Mouse (Mus musculus) neural tube, embryonic 14.5 days (tissue): Measurements from ENCODE around the gene Tmem231. TPM values are rescaled to one million over a fixed set of nuclear protein-coding genes. Genes with fewer than 3 reads are reported as not detected.
A peak's percentile ranks its signal among the peaks of the same experiment; 100 is the strongest.

Experiments
- ATAC-seq: fragments of 200-750 bp; cut with Nextera tagmentation; 2 replicates; pipeline ENCODE4 v1.8.0; 2017; ENCODE audit warnings: low read depth, mild to moderate bottlenecking, moderate TSS enrichment, moderate library complexity
- H3K27ac ChIP-seq: fragments of 300-500 bp; sonication (generic); 2 replicates; pipeline ENCODE4 v1.5.1; 2014; ENCODE audit warnings: low read depth, mild to moderate bottlenecking, control low read depth, low read length, moderate library complexity, mixed read lengths
- H3K27me3 ChIP-seq: fragments of 300-500 bp; sonication (generic); 2 replicates; pipeline ENCODE4 v1.6.1; 2014; ENCODE audit warnings: low read length; ENCODE audit not compliant: control insufficient read depth, insufficient read depth
- H3K36me3 ChIP-seq: fragments of 300-500 bp; sonication (generic); 2 replicates; pipeline ENCODE4 v1.6.1; 2014; ENCODE audit warnings: low read length, mixed read lengths; ENCODE audit not compliant: control insufficient read depth, insufficient read depth
- H3K4me1 ChIP-seq: fragments of 300-500 bp; sonication (generic); 2 replicates; pipeline ENCODE4 v1.6.1; 2014; ENCODE audit warnings: low read length; ENCODE audit not compliant: control insufficient read depth, insufficient read depth
- H3K4me2 ChIP-seq: fragments of 300-500 bp; sonication (generic); 2 replicates; pipeline ENCODE4 v1.6.1; 2014; ENCODE audit warnings: mild to moderate bottlenecking, low read depth, low read length, control low read depth
- H3K4me3 ChIP-seq: fragments of 300-500 bp; sonication (generic); 2 replicates; pipeline ENCODE4 v1.5.1; 2014; ENCODE audit warnings: low read depth, low read length, control low read depth, mixed read lengths
- H3K9ac ChIP-seq: fragments of 300-500 bp; sonication (generic); replicated peaks from 2 replicates; pipeline ENCODE4 v1.6.1; 2014; ENCODE audit warnings: low read depth, mild to moderate bottlenecking, control low read depth, low read length, mixed read lengths
- H3K9me3 ChIP-seq: fragments of 300-500 bp; sonication (generic); 2 replicates; pipeline ENCODE4 v1.6.1; 2016; ENCODE audit warnings: low read length; ENCODE audit not compliant: control insufficient read depth
- WGBS: fragments of 180-500 bp; shearing (Covaris S2); extraction: QIAGEN DNeasy Blood & Tissue Kit; methylation state at CpG from one replicate; pipeline ENCODE4 v1.1.7; 2014; 5-methylcytosine and 5-hydroxymethylcytosine counted together
- polyA plus RNA-seq: library from polyadenylated mRNA; unstranded; fragments of >200 nt; fragmentation: Nextera tagmentation; extraction: Ambion mirVana; gene quantifications from 2 replicates; pipeline ENCODE4 v1.2.1, GENCODE M21; 2014

Tmem231 gene
- polyA plus RNA-seq, 1 experiment from 2014 or later = 14.8 TPM

GRCm38 (mm10) chr8:111881591-111881990, 52.1 kb downstream of the Tmem231 start:
- Histone ChIP-seq H3K4me3 (no peak overlapping the region), H3K27me3 (no peaks in the 10 kb centered on the region; the same call in 1 of the 2 replicates), H3K4me2 (no peak overlapping the region), H3K4me1 (no peaks in the 10 kb centered on the region), H3K9ac (no peak overlapping the region), H3K36me3 (no peaks in the 10 kb centered on the region), H3K9me3 (no peaks in the 10 kb centered on the region), H3K27ac (no peak overlapping the region)
- whole genome bisulfite sequencing = 4% methylated on average over 2 of the region's 2 CpGs
- ATAC-seq = no peak

DNA sequence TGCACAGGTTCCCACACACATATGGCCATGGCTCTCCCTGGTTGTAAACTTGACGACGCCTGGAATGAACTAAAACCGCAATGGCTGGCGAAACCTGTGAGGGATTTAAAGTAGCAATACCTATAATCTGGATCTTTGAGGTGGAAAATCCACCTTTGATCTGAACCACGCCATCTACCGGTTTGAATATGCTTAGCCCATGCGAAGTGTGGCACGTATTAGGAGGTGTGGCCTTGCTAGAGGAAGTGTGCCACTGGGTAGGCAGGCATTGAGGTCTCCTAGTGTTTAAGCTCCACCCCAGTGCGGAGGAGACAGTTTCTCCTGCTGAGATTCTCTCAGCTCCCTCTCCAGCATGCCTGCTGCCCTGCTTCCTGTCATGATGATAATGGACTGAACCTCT, 56.0 kb downstream of the Tmem231 start:
- H3K9ac ChIP-seq = no peak overlapping the region
- H3K4me1 ChIP-seq = peaks cover 5% of the 10 kb centered on the region; the same call in 1 of the 2 replicates
- H3K27ac ChIP-seq = no peak overlapping the region
- no peaks in the 10 kb centered on the region for H3K27me3 ChIP-seq
- H3K4me3 ChIP-seq = no peak overlapping the region
- 68% methylated on average over 9 of the region's 9 CpGs for WGBS
- no peaks in the 10 kb centered on the region for H3K36me3 ChIP-seq
- no peaks in the 10 kb centered on the region for H3K9me3 ChIP-seq
- no peak for ATAC-seq
- H3K4me2 ChIP-seq = no peak overlapping the region

GRCm38 (mm10) chr8:111876355-111876948, 57.2 kb downstream of the Tmem231 start, which contains the start of gene Tmem170:
Tmem170 (minus strand) TSS chr8:111876750.
- Histone ChIP-seq H3K4me2 (peak within 1 kb of the TSS; percentile 78), H3K4me3 (peak within 1 kb of the TSS; percentile 74), H3K27ac (peak within 1 kb of the TSS; percentile 72), H3K27me3 (no peaks in the 10 kb centered on the region), H3K9me3 (no peaks in the 10 kb centered on the region), H3K4me1 (peaks cover 5% of the 10 kb centered on the region; the same call in 1 of the 2 replicates), H3K9ac (peak within 1 kb of the TSS; percentile 68), H3K36me3 (no peaks in the 10 kb centered on the region)
- WGBS = under 1% methylated on average over 49 of the region's 53 CpGs
- peak; percentile 98 for ATAC-seq

GRCm38 (mm10) chr8:111875758-111876157, 57.9 kb downstream of the Tmem231 start:
- 24% methylated on average over 9 of the region's 9 CpGs for WGBS
- Histone ChIP-seq H3K4me1 (peaks cover 5% of the 10 kb centered on the region; the same call in 1 of the 2 replicates), H3K27ac (no peak overlapping the region)

GRCm38 (mm10) chr8:111871278-111871677, 62.4 kb downstream of the Tmem231 start:
- Histone ChIP-seq H3K27ac (no peak overlapping the region), H3K4me2 (no peak overlapping the region), H3K27me3 (no peaks in the 10 kb centered on the region), H3K9me3 (no peaks in the 10 kb centered on the region), H3K36me3 (no peaks in the 10 kb centered on the region), H3K9ac (no peak overlapping the region), H3K4me3 (no peak overlapping the region), H3K4me1 (peaks cover 5% of the 10 kb centered on the region; the same call in 1 of the 2 replicates)
- ATAC-seq = no peak
- 96% methylated on average over 3 of the region's 3 CpGs for WGBS

More at GRCm38 (mm10) chr8:111875758-111876157, 57.9 kb downstream of the Tmem231 start:
- no peak for ATAC-seq
- peak overlapping the region; percentile 78 for H3K4me2 ChIP-seq
- no peaks in the 10 kb centered on the region for H3K9me3 ChIP-seq
- H3K27me3 ChIP-seq = no peaks in the 10 kb centered on the region
- peak overlapping the region; percentile 68; the same call in 1 of the 2 replicates for H3K9ac ChIP-seq
- H3K4me3 ChIP-seq = peak overlapping the region; percentile 74
- no peaks in the 10 kb centered on the region for H3K36me3 ChIP-seq

DNA sequence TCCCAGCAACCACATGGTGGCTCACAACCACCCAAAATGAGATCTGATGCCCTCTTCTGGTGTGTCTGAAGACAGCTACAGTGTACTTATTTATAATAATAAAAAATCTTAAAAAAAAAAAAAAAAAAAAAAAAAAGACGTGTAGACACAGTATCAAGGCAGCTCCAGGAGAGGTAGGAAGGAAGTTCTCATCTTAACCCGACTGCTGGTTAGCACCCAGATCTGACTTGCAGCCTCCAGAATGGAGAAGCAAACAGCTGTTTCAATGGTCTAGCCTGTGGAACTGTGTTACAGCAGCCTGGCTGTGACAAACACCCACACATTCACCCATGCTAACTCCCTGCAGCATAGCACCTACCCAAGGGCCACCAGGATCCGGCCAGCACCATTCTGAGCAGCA, 63.3 kb downstream of the Tmem231 start:
- Histone ChIP-seq H3K9ac (no peak overlapping the region), H3K4me1 (no peaks in the 10 kb centered on the region; the same call in 1 of the 2 replicates), H3K27ac (no peak overlapping the region), H3K9me3 (no peaks in the 10 kb centered on the region), H3K4me3 (no peak overlapping the region), H3K36me3 (no peaks in the 10 kb centered on the region), H3K4me2 (no peak overlapping the region), H3K27me3 (no peaks in the 10 kb centered on the region)
- 93% methylated on average over 3 of the region's 3 CpGs for WGBS
- no peak for ATAC-seq

DNA sequence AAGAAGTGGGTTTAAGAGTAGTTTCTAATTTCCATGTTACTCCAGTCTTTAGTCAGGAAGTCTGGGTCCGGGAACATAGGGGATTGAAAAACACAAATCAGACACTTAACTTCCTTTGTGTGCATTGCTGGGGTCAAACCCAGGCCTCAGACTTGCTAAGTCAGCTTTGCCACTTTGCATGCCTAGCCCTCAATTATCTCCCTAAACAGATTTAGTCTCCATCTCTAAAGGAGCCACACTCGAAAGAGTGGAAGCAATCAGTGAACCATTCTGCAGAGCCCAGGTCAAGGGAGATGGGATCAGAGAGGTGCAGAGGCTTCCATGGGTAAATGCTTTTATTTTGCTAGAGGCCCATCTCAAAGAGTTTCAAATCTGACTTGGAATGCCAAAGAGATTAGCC, 65.0 kb downstream of the Tmem231 start:
- H3K27me3 ChIP-seq = no peaks in the 10 kb centered on the region
- H3K4me3 ChIP-seq = no peak overlapping the region
- no peak for ATAC-seq
- no peaks in the 10 kb centered on the region for H3K9me3 ChIP-seq
- no peaks in the 10 kb centered on the region for H3K4me1 ChIP-seq
- H3K9ac ChIP-seq = no peak overlapping the region
- H3K27ac ChIP-seq = no peak overlapping the region
- no peak overlapping the region for H3K4me2 ChIP-seq
- 52% methylated on average over 2 of the region's 2 CpGs for WGBS
- no peaks in the 10 kb centered on the region for H3K36me3 ChIP-seq

DNA sequence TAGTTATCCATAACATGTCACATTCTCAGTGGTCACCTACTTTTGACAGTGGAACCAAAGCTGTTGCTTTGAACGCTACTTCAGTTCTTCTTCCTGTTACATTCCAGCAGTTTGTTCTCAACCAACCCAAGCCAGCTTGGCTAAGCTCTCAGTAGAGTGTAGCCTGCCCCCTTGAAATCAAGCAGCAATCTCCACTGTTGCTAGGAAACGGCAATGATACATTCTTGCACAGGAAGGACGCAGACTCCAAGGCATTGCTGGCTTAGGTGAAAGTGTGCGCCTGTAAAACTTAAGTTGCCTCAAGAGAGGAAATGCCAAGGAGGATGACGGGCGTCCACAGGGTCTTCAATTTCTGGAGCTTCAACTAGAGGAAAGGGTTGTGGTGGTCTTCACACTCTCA, 67.8 kb downstream of the Tmem231 start:
- no peaks in the 10 kb centered on the region for H3K4me1 ChIP-seq
- no peak for ATAC-seq
- H3K4me2 ChIP-seq = no peak overlapping the region
- WGBS = 91% methylated on average over 6 of the region's 6 CpGs
- H3K36me3 ChIP-seq = no peaks in the 10 kb centered on the region
- H3K9ac ChIP-seq = no peak overlapping the region
- H3K27ac ChIP-seq = no peak overlapping the region
- no peaks in the 10 kb centered on the region for H3K9me3 ChIP-seq
- H3K4me3 ChIP-seq = no peak overlapping the region
- H3K27me3 ChIP-seq = no peaks in the 10 kb centered on the region

DNA sequence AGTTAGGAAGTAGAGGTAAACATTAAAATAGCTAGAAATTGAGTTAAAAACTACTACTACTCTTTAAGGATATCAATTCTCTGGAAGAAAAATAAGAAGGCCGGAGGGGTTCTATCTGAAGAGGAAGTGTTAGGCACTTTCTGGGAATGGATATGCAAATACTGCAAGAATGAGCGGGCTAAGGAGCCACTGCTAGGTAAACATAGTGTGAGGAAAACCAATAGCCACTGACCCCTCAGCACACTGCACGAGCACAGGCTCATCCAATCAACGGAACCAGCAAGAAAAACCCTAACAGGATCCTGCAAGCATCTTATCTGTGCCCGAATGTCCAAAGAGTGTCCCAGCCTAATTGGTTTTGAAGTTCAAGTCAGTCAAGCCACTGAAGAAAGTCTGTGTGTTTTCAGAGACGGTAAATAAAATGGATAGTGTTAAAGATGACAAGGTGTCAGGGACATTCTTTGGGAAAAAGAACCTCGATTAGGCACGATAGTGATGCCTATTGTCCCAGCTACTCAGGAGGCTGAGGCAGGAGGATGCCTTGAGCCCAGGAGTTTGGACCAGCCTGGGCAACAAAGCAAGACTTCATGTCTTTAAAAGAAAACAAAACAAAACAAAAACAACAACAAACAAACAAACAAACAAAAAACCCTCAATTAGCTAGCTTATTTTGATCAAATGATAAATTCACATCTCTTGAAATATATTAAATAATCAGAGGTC, 68.4 kb downstream of the Tmem231 start:
- no peak overlapping the region for H3K9ac ChIP-seq
- no peaks in the 10 kb centered on the region for H3K36me3 ChIP-seq
- H3K27ac ChIP-seq = no peak overlapping the region
- 95% methylated on average over 8 of the region's 8 CpGs for WGBS
- ATAC-seq = no peak
- no peak overlapping the region for H3K4me2 ChIP-seq
- H3K9me3 ChIP-seq = no peaks in the 10 kb centered on the region
- no peaks in the 10 kb centered on the region for H3K27me3 ChIP-seq
- H3K4me1 ChIP-seq = no peaks in the 10 kb centered on the region
- H3K4me3 ChIP-seq = no peak overlapping the region
